Mouse (Mus musculus) layer of hippocampus, adult 18-20 months (tissue): ENCODE measurements around the gene Sfmbt1. TPM values are rescaled to one million over a fixed set of nuclear protein-coding genes. Genes with fewer than 3 reads are reported as not detected.
"Not testable (repeated sequence)": the region's sequence is repeated elsewhere in the genome, so short reads cannot be mapped to it uniquely, and the experiment has no call there.

Source experiments
- DNase-seq, 2 experiments: peaks; one replicate each; pipeline ENCODE4 v3.0.0; 2022; ENCODE audit warnings: low spot score in 2 of 2
- total RNA-seq, 2 experiments: library from RNA; stranded (reverse); gene quantifications; 2 replicates each; pipeline ENCODE4 v1.2.3; 2021

The Sfmbt1 gene
- total RNA-seq, 2 experiments from 2014 or later: 36.4 to 36.5 TPM

GRCm38 (mm10) chr14:30716051-30716952, 1.7 kb downstream of the Sfmbt1 start:
- DNase-seq: peak; percentile 43 to 59

GRCm38 (mm10) chr14:30716953-30717285, 2.3 kb downstream of the Sfmbt1 start:
- no peak for DNase-seq

- not testable (repeated sequence) for DNase-seq
These were observed 4.0 kb downstream of the Sfmbt1 start for GRCm38 (mm10) chr14:30718696-30719095.

GRCm38 (mm10) chr14:30719514-30719913, 4.9 kb downstream of the Sfmbt1 start:
- no peak for DNase-seq

- no peak for DNase-seq
These were observed 7.2 kb downstream of the Sfmbt1 start for GRCm38 (mm10) chr14:30721850-30722249.

- peak in 1 of 2 experiments; percentile 27 for DNase-seq
These were observed 7.8 kb downstream of the Sfmbt1 start for GRCm38 (mm10) chr14:30722406-30722805.

- DNase-seq: no peak
These were observed 17.2 kb downstream of the Sfmbt1 start for GRCm38 (mm10) chr14:30731896-30732295.

- DNase-seq: no peak
These were observed 20.0 kb downstream of the Sfmbt1 start for GRCm38 (mm10) chr14:30734665-30735064.

- no peak for DNase-seq
These were observed 21.2 kb downstream of the Sfmbt1 start for GRCm38 (mm10) chr14:30735810-30736209.

GRCm38 (mm10) chr14:30736413-30736812, 21.8 kb downstream of the Sfmbt1 start:
- DNase-seq: no peak

- no peak for DNase-seq
These were observed 29.2 kb downstream of the Sfmbt1 start for GRCm38 (mm10) chr14:30743891-30744290.

GRCm38 (mm10) chr14:30746160-30746559, 31.5 kb downstream of the Sfmbt1 start:
- no peak for DNase-seq

GRCm38 (mm10) chr14:30757239-30757638, 42.6 kb downstream of the Sfmbt1 start:
- no peak for DNase-seq

GRCm38 (mm10) chr14:30761211-30761610, 46.6 kb downstream of the Sfmbt1 start:
- DNase-seq: no peak

- no peak for DNase-seq
These were observed 47.7 kb downstream of the Sfmbt1 start for GRCm38 (mm10) chr14:30762131-30762903.

- DNase-seq: no peak
These were observed 48.4 kb downstream of the Sfmbt1 start for GRCm38 (mm10) chr14:30762904-30763568.

GRCm38 (mm10) chr14:30784614-30785013, 70.0 kb downstream of the Sfmbt1 start:
- DNase-seq: no peak

GRCm38 (mm10) chr14:30789471-30789870, 74.8 kb downstream of the Sfmbt1 start:
- peak; percentile 25 to 42 for DNase-seq

- DNase-seq: no peak
These were observed 78.2 kb downstream of the Sfmbt1 start for GRCm38 (mm10) chr14:30792871-30793270.

- DNase-seq: no peak
These were observed 87.1 kb downstream of the Sfmbt1 start for GRCm38 (mm10) chr14:30801756-30802155.

GRCm38 (mm10) chr14:30821136-30821535, 106.5 kb downstream of the Sfmbt1 start:
- no peak for DNase-seq
